Comparison of ENCODE assay signal across 20 mouse cellular contexts in the genomic region with DNA sequence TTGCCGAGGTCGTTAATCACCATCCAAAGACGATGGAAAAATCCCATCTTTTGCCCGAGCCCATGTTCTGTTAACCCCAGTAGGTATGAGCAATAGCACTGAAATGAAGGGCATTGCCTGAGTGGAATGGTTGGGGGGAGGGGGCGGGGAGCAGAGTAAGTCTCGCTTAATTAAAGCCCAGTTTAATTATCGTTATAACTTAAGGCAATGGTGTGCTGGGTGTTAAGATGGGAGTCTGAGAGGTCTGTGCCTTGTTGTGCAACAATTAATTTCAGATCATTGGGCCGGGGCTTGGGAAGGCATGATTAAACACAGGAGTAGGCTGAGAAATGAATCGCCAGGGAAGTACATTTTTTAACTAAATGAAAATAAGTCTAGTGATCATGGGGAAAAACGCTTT.
"Had no signal": no experiment of that assay in that cellular context is flagged by ENCODE, and none has a peak within 500 bp of the region (broad histone marks: within the 10 kb centered on the region; RNA-seq: fewer than 3 reads in every experiment).

No protein-coding gene starts in this region.

- H3K9ac ChIP-seq: liver, embryonic 13.5 days; liver, embryonic 15.5 days; liver, postnatal 0 days; lung, embryonic 14.5 days; midbrain, embryonic 12.5 days; neural tube, embryonic 12.5 days had no signal

- H3K4me3 ChIP-seq: liver, embryonic 13.5 days; liver, embryonic 15.5 days; midbrain, embryonic 10.5 days; midbrain, embryonic 12.5 days; myocyte; neural tube, embryonic 12.5 days had no signal

- H3K27me3 ChIP-seq: liver, embryonic 13.5 days; liver, embryonic 15.5 days; neural tube, embryonic 12.5 days had no signal

- ATAC-seq: liver, postnatal 0 days; midbrain, embryonic 16.5 days had no signal

- H3K36me3 ChIP-seq: liver, embryonic 13.5 days; liver, embryonic 15.5 days; midbrain, embryonic 10.5 days; midbrain, embryonic 12.5 days; neural tube, embryonic 12.5 days had no signal

- H3K9me3 ChIP-seq: liver, embryonic 13.5 days; liver, embryonic 15.5 days; midbrain, embryonic 10.5 days; midbrain, embryonic 12.5 days; neural tube, embryonic 12.5 days had no signal

- H3K4me1 ChIP-seq: liver, embryonic 13.5 days; liver, embryonic 15.5 days; midbrain, embryonic 12.5 days; neural tube, embryonic 12.5 days had no signal

- H3K4me2 ChIP-seq: liver, embryonic 13.5 days; liver, embryonic 15.5 days; lung, embryonic 14.5 days; midbrain, embryonic 12.5 days; neural tube, embryonic 12.5 days had no signal

- DNase-seq: liver, embryonic 13.5 days; liver, postnatal 0 days; lung, embryonic 14.5 days; lung, postnatal 10 days; lung, postnatal 4 days; midbrain, embryonic 14.5 days; retina, postnatal 1 day; right cerebral cortex, adult 18-20 months; right cerebral cortex, postnatal 25 days; right cerebral cortex, postnatal 4 days; spleen, adult 18-20 months; thymus, adult 18-20 months; thymus, postnatal 14 days; thymus, postnatal 36 days had no signal

- H3K27ac ChIP-seq: liver, embryonic 13.5 days; liver, embryonic 15.5 days; midbrain, embryonic 10.5 days; midbrain, embryonic 12.5 days; neural tube, embryonic 12.5 days had no signal
